Mouse (Mus musculus): ENCODE data around the gene Ccdc14.

- TF ChIP-seq POLR2A (IDR thresholded peaks at IDR 0.05; ENCODE audit: borderline replicate concordance, insufficient read depth, low read length) (no peak), CTCF (IDR thresholded peaks at IDR 0.05; ENCODE audit: borderline replicate concordance, insufficient read depth, low read depth, low read length) (no peak)
Observed at GRCm38 (mm10) chr16:34672822-34673221, 17.6 kb upstream of the Ccdc14 start.
